Mouse (Mus musculus) liver, embryonic 14.5 days (tissue): ENCODE measurements at regions not wholly inside any gene's neighbourhood (a gene's known extent, or its start where the extent isn't known, plus 50 kb on each side); places are given as distances from the start of the nearest gene placed in this dataset.

Source experiments
- ATAC-seq: fragments of 200-750 bp; cut with Nextera tagmentation; 2 replicates; pipeline ENCODE4 v1.8.0; 2017; ENCODE audit warnings: moderate number of reproducible peaks, mild to moderate bottlenecking, moderate library complexity; ENCODE audit not compliant: insufficient read depth
- DNase-seq, 3 experiments: peaks; one replicate each; pipeline ENCODE4 v3.0.0-alpha.2; 2012 to 2013; ENCODE audit warnings: low read depth in 3 of 3, low spot score in 3 of 3
- H3K27ac ChIP-seq: fragments of 300-500 bp; sonication (generic); 2 replicates; pipeline ENCODE4 v1.5.1; 2014; ENCODE audit warnings: moderate library complexity, mild to moderate bottlenecking, control low read depth, inconsistent platforms
- H3K27me3 ChIP-seq: fragments of 300-500 bp; sonication (generic); 2 replicates; pipeline ENCODE4 v1.6.1; 2014; ENCODE audit warnings: mild to moderate bottlenecking, low read length, moderate library complexity; ENCODE audit not compliant: control insufficient read depth, insufficient read depth
- H3K36me3 ChIP-seq: fragments of 300-500 bp; sonication (generic); replicated peaks from 2 replicates; pipeline ENCODE4 v1.6.1; 2014; ENCODE audit warnings: low read depth; ENCODE audit not compliant: control insufficient read depth, insufficient read depth
- H3K4me1 ChIP-seq, 2 experiments: fragments of 200-500 bp in 1 of 2; fragments of 300-500 bp in 1 of 2; sonication (generic) in 1 of 2; replicated peaks; 2 replicates each; pipeline ENCODE4 v1.6.1; 2012 to 2014; ENCODE audit warnings: antibody characterized with exemption in 1 of 2, inconsistent platforms in 1 of 2, low read length in 1 of 2; ENCODE audit not compliant: control insufficient read depth in 2 of 2, insufficient read depth in 2 of 2
- H3K4me2 ChIP-seq: fragments of 300-500 bp; sonication (generic); 2 replicates; pipeline ENCODE4 v1.6.1; 2014; ENCODE audit warnings: low read depth, mild to moderate bottlenecking, control low read depth, moderate library complexity
- H3K4me3 ChIP-seq, 2 experiments: fragments of 200-500 bp in 1 of 2; fragments of 300-500 bp in 1 of 2; sonication (generic) in 1 of 2; 2 replicates each; pipeline ENCODE4 v1.5.1; 2012 to 2014; ENCODE audit warnings: low read depth in 2 of 2, low read length in 2 of 2, mild to moderate bottlenecking in 2 of 2, control low read depth in 1 of 2, inconsistent platforms in 1 of 2, moderate library complexity in 1 of 2; ENCODE audit not compliant: insufficient read depth in 1 of 2
- H3K9ac ChIP-seq: fragments of 300-500 bp; sonication (generic); replicated peaks from 2 replicates; pipeline ENCODE4 v1.6.1; 2014; ENCODE audit warnings: mild to moderate bottlenecking, control low read depth, moderate library complexity
- H3K9me3 ChIP-seq: fragments of 300-500 bp; sonication (generic); 2 replicates; pipeline ENCODE4 v1.6.1; 2016; ENCODE audit warnings: low read length, mixed read lengths; ENCODE audit not compliant: control insufficient read depth
- CTCF ChIP-seq: IDR thresholded peaks from 2 replicates; pipeline ENCODE4 v1.5.1; 2016; ENCODE audit warnings: antibody characterized with exemption, low read depth, control low read depth
- EP300 ChIP-seq: IDR thresholded peaks from 2 replicates; pipeline ENCODE4 v1.6.1; 2016; ENCODE audit warnings: antibody characterized with exemption, low read depth
- WGBS: fragments of 180-500 bp; shearing (Covaris S2); extraction: QIAGEN DNeasy Blood & Tissue Kit; methylation state at CpG from one replicate; pipeline ENCODE4 v1.1.7; 2014; ENCODE audit not compliant: insufficient replicate concordance; 5-methylcytosine and 5-hydroxymethylcytosine counted together

GRCm38 (mm10) chr1:155025862-155026478, 73.5 kb downstream of the Ier5 start:
- 13% methylated on average over 5 of the region's 5 CpGs for WGBS
- TF ChIP-seq EP300 (no peak), CTCF (peak; percentile 90)
- Histone ChIP-seq H3K9ac (no peak overlapping the region), H3K4me2 (no peak overlapping the region), H3K9me3 (no peaks in the 10 kb centered on the region), H3K36me3 (no peaks in the 10 kb centered on the region), H3K27me3 (no peaks in the 10 kb centered on the region), H3K4me1 (peaks cover 19 to 33% of the 10 kb centered on the region in 2 experiments), H3K4me3 (no peak overlapping the region), H3K27ac (no peak overlapping the region)
- ATAC-seq (no peak), DNase-seq (peak in 1 of 3 experiments; percentile 60)

DNA sequence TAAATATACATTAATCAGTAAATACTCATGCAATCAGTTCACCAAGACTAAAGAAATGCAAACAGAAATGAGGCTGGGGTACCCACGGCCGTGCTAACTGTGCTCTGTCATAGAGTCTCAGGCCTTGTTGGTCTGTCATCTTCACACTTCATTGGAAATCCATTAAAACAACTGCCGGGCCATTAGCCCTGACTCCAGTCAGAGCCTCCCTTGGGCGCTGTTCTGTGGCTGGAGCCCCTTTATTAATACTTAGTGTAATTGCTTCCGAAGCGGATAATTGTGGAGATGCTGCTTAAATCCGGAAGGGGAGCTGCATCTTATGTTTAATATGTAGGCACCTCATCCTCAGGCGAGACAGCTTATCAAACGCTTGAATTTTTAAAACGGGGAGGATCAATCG, 76.1 kb downstream of the Ier5 start:
- Histone ChIP-seq H3K36me3 (no peaks in the 10 kb centered on the region), H3K4me3 (no peak overlapping the region), H3K4me2 (no peak overlapping the region), H3K9me3 (no peaks in the 10 kb centered on the region), H3K27ac (no peak overlapping the region), H3K27me3 (no peaks in the 10 kb centered on the region), H3K9ac (no peak overlapping the region), H3K4me1 (peaks cover 4 to 7% of the 10 kb centered on the region in 2 experiments; a peak in 3 of 4 replicates)
- TF ChIP-seq CTCF (no peak), EP300 (no peak)
- no peak for DNase-seq
- ATAC-seq, result no peak
- WGBS, result 63% methylated on average over 11 of the region's 11 CpGs

GRCm38 (mm10) chr1:155015669-155016068, 83.8 kb downstream of the Ier5 start:
- Histone ChIP-seq H3K27me3 (no peaks in the 10 kb centered on the region), H3K9ac (no peak overlapping the region), H3K4me2 (no peak overlapping the region), H3K9me3 (no peaks in the 10 kb centered on the region), H3K4me1 (no peaks in the 10 kb centered on the region), H3K4me3 (no peak overlapping the region), H3K27ac (no peak overlapping the region), H3K36me3 (no peaks in the 10 kb centered on the region)
- no peak for TF ChIP-seq EP300
- no peak for TF ChIP-seq CTCF
- WGBS, result 59% methylated on average over 3 of the region's 3 CpGs
- no peak for ATAC-seq
- no peak for DNase-seq

DNA sequence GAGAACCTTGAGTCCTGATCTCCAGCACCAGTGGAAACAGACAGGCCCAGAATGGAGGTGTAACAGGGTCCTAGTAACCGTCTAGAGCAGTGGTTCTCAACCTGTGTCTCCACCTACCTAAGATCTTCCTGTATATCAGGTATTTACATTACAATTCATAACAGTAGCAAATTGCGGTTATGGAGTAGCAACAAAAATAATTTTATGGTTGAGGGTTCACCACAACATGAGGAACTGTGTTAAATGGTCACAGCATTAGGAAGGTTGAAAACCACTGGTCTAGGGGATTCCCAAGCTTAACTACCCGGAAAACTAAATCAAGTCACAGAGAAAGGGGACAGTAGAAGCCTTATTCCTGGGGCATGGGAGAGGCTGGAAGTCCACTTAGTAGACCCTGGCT, 84.5 kb downstream of the Ier5 start:
- Histone ChIP-seq H3K4me1 (no peaks in the 10 kb centered on the region), H3K36me3 (no peaks in the 10 kb centered on the region), H3K27ac (no peak overlapping the region), H3K4me3 (no peak overlapping the region), H3K27me3 (no peaks in the 10 kb centered on the region), H3K4me2 (no peak overlapping the region), H3K9me3 (no peaks in the 10 kb centered on the region), H3K9ac (no peak overlapping the region)
- no peak for ATAC-seq
- TF ChIP-seq CTCF, result no peak
- TF ChIP-seq EP300, result no peak
- WGBS, result 71% methylated on average over 3 of the region's 3 CpGs
- no peak for DNase-seq

GRCm38 (mm10) chr1:155013784-155014183, 85.7 kb downstream of the Ier5 start:
- H3K4me3 ChIP-seq, result no peak overlapping the region
- ATAC-seq (no peak), DNase-seq (no peak)
- no peak overlapping the region for H3K4me2 ChIP-seq
- no peak overlapping the region for H3K9ac ChIP-seq
- no peaks in the 10 kb centered on the region for H3K36me3 ChIP-seq
- WGBS, result 39% methylated on average over 4 of the region's 4 CpGs
- no peaks in the 10 kb centered on the region for H3K4me1 ChIP-seq
- H3K27ac ChIP-seq, result no peak overlapping the region
- no peaks in the 10 kb centered on the region for H3K9me3 ChIP-seq
- H3K27me3 ChIP-seq, result no peaks in the 10 kb centered on the region
- TF ChIP-seq CTCF (no peak), EP300 (no peak)

DNA sequence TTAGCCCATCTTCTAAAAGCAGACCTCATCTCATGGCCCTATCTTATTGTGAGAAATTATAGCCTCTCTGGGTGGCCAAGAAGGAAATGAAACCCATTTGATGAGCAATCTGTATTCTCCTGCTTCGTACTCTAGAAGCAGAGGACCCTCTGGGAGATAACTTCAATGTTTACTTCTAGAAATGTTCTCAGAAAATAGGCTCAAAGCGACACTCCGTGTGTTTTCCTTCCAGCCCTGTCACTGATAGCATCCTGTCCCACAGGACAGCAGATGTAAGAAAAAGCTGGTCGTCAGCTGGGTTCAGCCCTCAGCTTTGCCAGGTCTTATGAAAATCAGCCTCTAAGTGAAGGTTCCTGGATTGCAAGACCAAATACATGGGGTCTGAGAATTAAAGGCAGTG, 86.1 kb downstream of the Ier5 start:
- no peaks in the 10 kb centered on the region for H3K27me3 ChIP-seq
- H3K9ac ChIP-seq, result no peak overlapping the region
- no peak overlapping the region for H3K4me2 ChIP-seq
- H3K4me3 ChIP-seq, result no peak overlapping the region
- DNase-seq, result no peak
- H3K4me1 ChIP-seq, result no peaks in the 10 kb centered on the region
- no peak for ATAC-seq
- H3K27ac ChIP-seq, result no peak overlapping the region
- no peaks in the 10 kb centered on the region for H3K36me3 ChIP-seq
- TF ChIP-seq CTCF (no peak), EP300 (no peak)
- 59% methylated on average over 4 of the region's 4 CpGs for WGBS
- no peaks in the 10 kb centered on the region for H3K9me3 ChIP-seq
